Mouse (Mus musculus): Measurements from ENCODE around the gene Musk. TPM values are rescaled to one million over a fixed set of nuclear protein-coding genes. Genes with fewer than 3 reads are reported as not detected.

Gene Musk
- polyA plus RNA-seq, 2 experiments: not detected

GRCm38 (mm10) chr4:58365321-58365720, 79.6 kb downstream of the Musk start:
- 56% methylated on average over 6 of the region's 6 CpGs for WGBS (ENCODE audit: insufficient replicate concordance)
- Histone ChIP-seq H3K36me3 (replicated peaks; ENCODE audit: control insufficient read depth, insufficient read depth, low read depth) (no peaks in the 10 kb centered on the region), H3K9me3 (ENCODE audit: control insufficient read depth, low read length) (no peaks in the 10 kb centered on the region), H3K4me3 (ENCODE audit: insufficient read depth in 1 of 2, low read depth in 2 of 2, low read length in 2 of 2) (no peak overlapping the region), H3K27me3 (ENCODE audit: control insufficient read depth, insufficient read depth, low read length) (no peaks in the 10 kb centered on the region), H3K9ac (replicated peaks) (no peak overlapping the region), H3K27ac (no peak overlapping the region), H3K4me1 (replicated peaks; ENCODE audit: control insufficient read depth in 2 of 2, insufficient read depth in 2 of 2, low read length in 1 of 2) (no peaks in the 10 kb centered on the region), H3K4me2 (ENCODE audit: low read depth) (no peak overlapping the region)
- ATAC-seq (ENCODE audit: insufficient read depth) (no peak), DNase-seq (ENCODE audit: low read depth in 3 of 3, low spot score in 3 of 3) (no peak)
- TF ChIP-seq EP300 (IDR thresholded peaks at IDR 0.05; ENCODE audit: low read depth) (no peak), CTCF (IDR thresholded peaks at IDR 0.05; ENCODE audit: low read depth) (no peak)

- no peak overlapping the region for H3K4me3 ChIP-seq (ENCODE audit: insufficient read depth in 1 of 2, low read depth in 2 of 2, low read length in 2 of 2)
- H3K27me3 ChIP-seq (ENCODE audit: control insufficient read depth, insufficient read depth, low read length): no peaks in the 10 kb centered on the region
- ATAC-seq (ENCODE audit: insufficient read depth) (no peak), DNase-seq (ENCODE audit: low read depth in 3 of 3, low spot score in 3 of 3) (no peak)
- no peak overlapping the region for H3K27ac ChIP-seq
- H3K4me2 ChIP-seq (ENCODE audit: low read depth): no peak overlapping the region
- H3K4me1 ChIP-seq (replicated peaks; ENCODE audit: control insufficient read depth in 2 of 2, insufficient read depth in 2 of 2, low read length in 1 of 2): no peaks in the 10 kb centered on the region
- TF ChIP-seq EP300 (IDR thresholded peaks at IDR 0.05; ENCODE audit: low read depth) (no peak), CTCF (IDR thresholded peaks at IDR 0.05; ENCODE audit: low read depth) (no peak)
- no peaks in the 10 kb centered on the region for H3K9me3 ChIP-seq (ENCODE audit: control insufficient read depth, low read length)
- WGBS (ENCODE audit: insufficient replicate concordance): 60% methylated on average over 1 of the region's 1 CpGs
- H3K36me3 ChIP-seq (replicated peaks; ENCODE audit: control insufficient read depth, insufficient read depth, low read depth): no peaks in the 10 kb centered on the region
- H3K9ac ChIP-seq (replicated peaks): no peak overlapping the region
Measured at GRCm38 (mm10) chr4:58371106-58371505, 85.3 kb downstream of the Musk start.

GRCm38 (mm10) chr4:58373599-58373998, 87.8 kb downstream of the Musk start:
- WGBS (ENCODE audit: insufficient replicate concordance): 77% methylated on average over 10 of the region's 10 CpGs
- H3K9ac ChIP-seq (replicated peaks): no peak overlapping the region

GRCm38 (mm10) chr4:58374141-58374870, 88.5 kb downstream of the Musk start:
- DNase-seq (ENCODE audit: low read depth in 3 of 3, low spot score in 3 of 3) (no peak), ATAC-seq (ENCODE audit: insufficient read depth) (no peak)
- Histone ChIP-seq H3K4me3 (ENCODE audit: insufficient read depth in 1 of 2, low read depth in 2 of 2, low read length in 2 of 2) (no peak overlapping the region), H3K36me3 (replicated peaks; ENCODE audit: control insufficient read depth, insufficient read depth, low read depth) (no peaks in the 10 kb centered on the region), H3K27me3 (ENCODE audit: control insufficient read depth, insufficient read depth, low read length) (no peaks in the 10 kb centered on the region), H3K9me3 (ENCODE audit: control insufficient read depth, low read length) (no peaks in the 10 kb centered on the region), H3K27ac (no peak overlapping the region), H3K4me1 (replicated peaks; ENCODE audit: control insufficient read depth in 2 of 2, insufficient read depth in 2 of 2, low read length in 1 of 2) (no peaks in the 10 kb centered on the region), H3K4me2 (ENCODE audit: low read depth) (no peak overlapping the region), H3K9ac (replicated peaks) (no peak overlapping the region)
- 60% methylated on average over 7 of the region's 7 CpGs for WGBS (ENCODE audit: insufficient replicate concordance)
- TF ChIP-seq EP300 (IDR thresholded peaks at IDR 0.05; ENCODE audit: low read depth): no peak
- no peak for TF ChIP-seq CTCF (IDR thresholded peaks at IDR 0.05; ENCODE audit: low read depth)

More at GRCm38 (mm10) chr4:58373599-58373998, 87.8 kb downstream of the Musk start:
- no peaks in the 10 kb centered on the region for H3K4me1 ChIP-seq (replicated peaks; ENCODE audit: control insufficient read depth in 2 of 2, insufficient read depth in 2 of 2, low read length in 1 of 2)
- TF ChIP-seq EP300 (IDR thresholded peaks at IDR 0.05; ENCODE audit: low read depth) (no peak), CTCF (IDR thresholded peaks at IDR 0.05; ENCODE audit: low read depth) (no peak)
- no peaks in the 10 kb centered on the region for H3K9me3 ChIP-seq (ENCODE audit: control insufficient read depth, low read length)
- DNase-seq (ENCODE audit: low read depth in 3 of 3, low spot score in 3 of 3) (no peak), ATAC-seq (ENCODE audit: insufficient read depth) (no peak)
- H3K4me2 ChIP-seq (ENCODE audit: low read depth): no peak overlapping the region
- H3K27ac ChIP-seq: no peak overlapping the region
- no peaks in the 10 kb centered on the region for H3K27me3 ChIP-seq (ENCODE audit: control insufficient read depth, insufficient read depth, low read length)
- H3K36me3 ChIP-seq (replicated peaks; ENCODE audit: control insufficient read depth, insufficient read depth, low read depth): no peaks in the 10 kb centered on the region
- H3K4me3 ChIP-seq (ENCODE audit: insufficient read depth in 1 of 2, low read depth in 2 of 2, low read length in 2 of 2): no peak overlapping the region

- TF ChIP-seq CTCF (IDR thresholded peaks at IDR 0.05; ENCODE audit: low read depth) (no peak), EP300 (IDR thresholded peaks at IDR 0.05; ENCODE audit: low read depth) (no peak)
- no peaks in the 10 kb centered on the region for H3K9me3 ChIP-seq (ENCODE audit: control insufficient read depth, low read length)
- no peaks in the 10 kb centered on the region for H3K27me3 ChIP-seq (ENCODE audit: control insufficient read depth, insufficient read depth, low read length)
- H3K9ac ChIP-seq (replicated peaks): no peak overlapping the region
- WGBS (ENCODE audit: insufficient replicate concordance): 75% methylated on average over 4 of the region's 4 CpGs
- DNase-seq (ENCODE audit: low read depth in 3 of 3, low spot score in 3 of 3) (no peak), ATAC-seq (ENCODE audit: insufficient read depth) (no peak)
- no peak overlapping the region for H3K4me3 ChIP-seq (ENCODE audit: insufficient read depth in 1 of 2, low read depth in 2 of 2, low read length in 2 of 2)
- no peak overlapping the region for H3K27ac ChIP-seq
- no peaks in the 10 kb centered on the region for H3K4me1 ChIP-seq (replicated peaks; ENCODE audit: control insufficient read depth in 2 of 2, insufficient read depth in 2 of 2, low read length in 1 of 2)
- H3K4me2 ChIP-seq (ENCODE audit: low read depth): no peak overlapping the region
- H3K36me3 ChIP-seq (replicated peaks; ENCODE audit: control insufficient read depth, insufficient read depth, low read depth): no peaks in the 10 kb centered on the region
Measured at GRCm38 (mm10) chr4:58379186-58379585, 93.4 kb downstream of the Musk start.
